Mouse (Mus musculus): ENCODE data around the gene Rp9.
"Not testable (repeated sequence)": the region's sequence is repeated elsewhere in the genome, so short reads cannot be mapped to it uniquely, and the experiment has no call there.

The Rp9 gene

DNA sequence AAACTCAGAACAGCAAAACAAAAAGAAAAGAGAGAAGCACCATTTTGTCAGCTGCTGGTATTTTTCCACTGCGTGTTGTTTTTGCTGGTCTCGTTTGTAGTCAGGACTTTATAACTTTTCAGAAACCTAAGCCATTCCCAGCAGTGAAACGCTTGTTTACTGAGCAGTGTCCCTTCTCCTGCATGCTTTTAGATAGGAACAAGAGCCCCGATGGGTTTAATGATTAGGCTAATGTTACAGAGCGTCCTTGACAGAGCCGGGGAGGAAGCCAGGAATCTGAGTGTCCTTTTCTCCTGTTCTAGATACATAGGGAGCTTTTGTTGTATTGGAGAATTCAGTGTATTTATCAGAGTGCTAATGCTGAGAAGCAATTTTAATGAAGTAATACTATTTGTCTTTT lies 52.0 kb downstream of the Rp9 start:
- no peak for DNase-seq

DNA sequence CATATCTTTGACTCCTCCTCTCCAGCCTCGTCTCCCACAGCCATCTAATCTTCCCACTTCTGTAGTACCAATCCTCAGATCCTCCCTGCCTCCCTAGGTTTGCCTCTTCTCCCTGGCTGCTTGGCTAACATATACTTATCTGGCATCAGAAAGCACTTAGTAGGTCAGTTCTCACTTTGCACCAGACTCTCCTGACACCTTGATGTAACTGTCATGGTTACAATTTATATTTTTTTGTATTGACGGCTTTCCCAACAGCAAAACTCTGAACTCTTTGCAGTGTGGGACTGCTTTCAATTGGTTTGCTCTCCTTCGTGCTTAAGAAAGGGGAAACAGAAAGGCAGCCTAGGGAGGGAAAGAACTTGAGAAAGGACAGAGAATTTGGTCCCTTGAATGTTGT lies 53.4 kb downstream of the Rp9 start:
- no peak for DNase-seq

DNA sequence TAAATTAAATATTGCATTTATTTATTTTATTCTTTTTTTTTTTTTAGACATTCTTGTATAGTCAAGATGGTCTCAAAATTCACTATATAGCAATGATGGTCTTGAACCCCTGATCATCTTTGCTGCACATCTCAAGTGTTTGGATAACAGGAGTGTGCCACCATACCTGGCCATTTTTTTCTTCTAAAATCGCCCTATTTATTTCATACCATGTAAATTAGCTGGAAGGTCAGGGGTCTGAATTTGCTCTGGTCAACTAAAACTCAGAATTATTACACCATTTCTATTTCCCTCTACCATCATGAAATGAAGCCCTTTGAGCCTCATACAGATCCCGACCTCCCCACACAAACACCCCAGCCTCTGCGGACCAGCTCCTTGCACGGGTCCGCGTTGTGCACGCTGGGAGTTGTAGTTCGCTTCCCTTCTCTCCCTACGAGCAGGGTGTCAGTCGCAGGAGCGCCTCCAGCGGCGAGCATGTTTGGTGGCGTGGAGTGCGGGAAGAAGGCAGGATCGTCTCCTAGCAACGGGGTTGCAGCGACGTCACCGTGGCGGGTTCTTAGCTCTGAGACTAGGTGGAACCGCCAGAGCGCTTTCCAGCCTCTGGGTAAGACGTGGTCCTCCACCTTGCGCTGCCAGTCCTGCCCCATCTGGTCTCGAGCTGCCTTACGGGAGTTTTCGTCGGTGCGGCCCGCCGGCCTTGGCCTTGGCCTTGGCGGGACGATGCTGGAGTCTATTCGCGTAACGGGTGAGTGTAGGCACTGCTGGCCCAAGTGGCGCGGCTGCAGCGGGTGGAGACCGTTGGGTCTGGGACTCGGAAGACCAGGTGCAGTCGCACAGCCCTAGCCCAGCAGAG lies 58.3 kb downstream of the Rp9 start, which contains the start of gene 9530077C05Rik:
TSS of gene 9530077C05Rik (plus strand) at position 512 of the 856 bp plus-strand sequence.
- DNase-seq = peak; percentile 98

DNA sequence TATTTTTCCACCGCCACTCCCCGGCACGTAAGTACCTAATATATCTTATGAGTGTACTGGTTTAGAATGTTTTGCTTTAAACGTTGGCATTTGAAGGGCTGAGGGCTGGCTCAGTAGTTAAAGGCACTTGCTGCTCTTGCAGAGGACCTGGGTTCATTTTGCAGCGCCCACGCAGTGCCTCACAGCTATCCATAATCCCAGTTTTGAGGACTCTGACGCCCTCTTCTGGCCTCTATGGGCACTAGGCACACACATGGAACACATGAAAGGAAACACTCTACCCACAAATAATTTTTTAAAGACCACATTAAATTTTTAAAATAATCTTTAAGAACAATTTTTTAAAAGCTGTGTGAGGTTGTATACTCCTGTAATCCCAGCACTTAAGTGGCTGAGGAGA lies 60.0 kb downstream of the Rp9 start:
- no peak for DNase-seq

DNA sequence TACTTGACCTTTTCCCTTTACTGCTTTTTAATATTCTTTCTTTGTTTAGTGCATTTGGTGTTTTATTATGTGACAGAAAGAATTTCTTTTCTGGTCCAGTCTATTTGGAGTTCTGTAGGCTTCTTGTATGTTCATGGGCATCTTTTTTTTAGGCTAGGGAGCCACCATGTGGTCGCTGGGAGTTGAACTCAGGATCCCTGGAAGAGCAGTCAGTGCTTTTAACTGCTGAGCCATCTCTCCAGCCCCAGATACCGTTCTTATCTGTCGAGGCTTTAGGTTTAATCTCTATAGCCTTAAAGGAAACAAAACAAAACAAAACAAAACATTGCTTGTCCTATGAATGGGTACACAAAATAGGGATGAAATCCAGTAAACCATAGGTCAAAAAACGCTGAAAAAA lies 61.2 kb downstream of the Rp9 start:
- not testable (repeated sequence) for DNase-seq

DNA sequence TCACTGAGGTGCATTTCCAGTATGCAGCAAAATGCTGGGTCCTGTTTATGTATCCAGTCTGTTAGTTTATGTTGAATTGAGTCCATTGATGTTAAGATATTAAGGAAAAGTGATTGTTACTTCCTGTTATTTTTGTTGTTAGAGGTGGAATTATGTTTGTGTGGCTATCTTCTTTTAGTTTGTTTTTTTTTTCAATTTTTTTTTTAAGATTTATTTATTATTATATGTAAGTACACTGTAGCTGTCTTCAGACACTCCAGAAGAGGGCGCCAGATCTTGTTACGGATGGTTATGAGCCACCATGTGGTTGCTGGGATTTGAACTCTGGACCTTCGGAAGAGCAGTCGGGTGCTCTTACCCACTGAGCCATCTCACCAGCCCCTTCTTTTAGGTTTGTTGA lies 61.9 kb downstream of the Rp9 start:
- DNase-seq = not testable (repeated sequence)

DNA sequence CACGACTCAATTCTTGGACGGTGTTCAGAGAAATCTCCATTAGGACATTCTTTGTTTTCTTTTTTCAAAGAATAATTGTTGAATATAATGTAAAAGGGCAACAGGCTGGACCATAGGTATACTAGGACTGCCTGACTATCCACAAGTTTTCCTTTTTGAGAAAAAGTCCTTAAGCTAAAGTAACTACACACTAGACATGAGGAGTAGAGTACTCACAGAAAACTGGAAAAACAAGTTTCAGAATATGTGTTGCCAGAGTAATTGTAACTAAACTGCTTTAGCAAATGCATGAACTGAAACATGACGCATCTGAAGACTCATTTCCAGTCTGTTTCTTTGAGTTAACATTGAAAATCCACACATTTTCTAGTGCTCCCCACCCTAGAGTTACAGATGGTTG lies 64.1 kb downstream of the Rp9 start:
- no peak for DNase-seq

DNA sequence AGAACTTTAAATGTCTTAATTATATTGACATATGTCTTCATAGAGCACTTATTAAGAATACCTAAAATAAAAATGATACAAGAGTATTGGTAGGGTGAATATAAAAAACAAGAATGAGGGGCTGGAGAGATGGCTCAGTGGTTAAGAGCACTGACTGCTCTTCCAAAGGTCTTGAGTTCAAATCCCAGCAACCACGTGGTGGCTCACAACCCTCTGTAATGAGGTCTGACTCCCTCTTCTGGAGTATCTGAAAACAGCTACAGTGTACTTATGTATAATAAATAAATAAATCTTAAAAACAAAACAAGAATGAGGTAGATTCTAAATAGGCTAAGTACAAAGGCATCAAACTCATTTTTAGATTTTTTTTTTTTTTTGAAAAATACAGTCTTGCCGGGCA lies 66.0 kb downstream of the Rp9 start:
- not testable (repeated sequence) for DNase-seq

DNA sequence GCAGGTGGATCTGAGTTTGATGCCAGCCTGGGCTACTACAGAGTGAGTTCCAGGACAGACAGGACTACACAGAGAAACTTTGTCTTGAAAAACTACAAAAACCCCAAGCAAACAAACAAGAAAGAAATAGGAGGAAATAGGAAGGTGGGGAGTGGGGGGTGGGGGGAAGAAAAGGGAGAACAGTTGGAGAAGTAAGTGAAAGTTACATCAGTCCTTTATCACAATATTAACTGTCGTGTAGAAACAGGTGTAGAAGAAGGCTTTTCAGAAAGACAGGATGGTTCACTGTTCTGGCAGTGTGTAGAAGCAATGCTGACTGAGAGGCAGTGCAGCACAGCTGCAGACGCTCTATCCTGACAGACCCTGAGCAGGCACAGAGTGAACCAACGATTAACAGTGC lies 66.6 kb downstream of the Rp9 start:
- no peak for DNase-seq

DNA sequence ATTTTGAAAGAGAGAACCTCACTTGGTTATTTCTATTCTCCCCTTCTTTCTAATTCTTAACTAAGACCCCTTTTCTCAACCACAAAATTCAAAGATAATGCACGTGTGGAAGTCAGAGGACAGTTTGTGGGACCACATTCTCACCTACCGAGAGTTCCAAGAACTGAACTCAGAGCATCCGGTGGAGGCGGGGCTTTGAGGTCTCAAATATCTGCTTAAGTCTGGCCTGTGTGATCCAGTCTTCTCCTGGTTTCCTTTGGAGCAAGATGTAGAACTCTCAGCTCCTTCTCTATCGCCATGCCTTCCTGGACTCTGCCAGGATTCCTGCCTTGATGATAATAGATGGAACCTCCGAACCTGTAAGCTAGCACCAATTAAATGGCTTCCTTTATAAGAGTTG lies 67.5 kb downstream of the Rp9 start:
- DNase-seq = no peak

DNA sequence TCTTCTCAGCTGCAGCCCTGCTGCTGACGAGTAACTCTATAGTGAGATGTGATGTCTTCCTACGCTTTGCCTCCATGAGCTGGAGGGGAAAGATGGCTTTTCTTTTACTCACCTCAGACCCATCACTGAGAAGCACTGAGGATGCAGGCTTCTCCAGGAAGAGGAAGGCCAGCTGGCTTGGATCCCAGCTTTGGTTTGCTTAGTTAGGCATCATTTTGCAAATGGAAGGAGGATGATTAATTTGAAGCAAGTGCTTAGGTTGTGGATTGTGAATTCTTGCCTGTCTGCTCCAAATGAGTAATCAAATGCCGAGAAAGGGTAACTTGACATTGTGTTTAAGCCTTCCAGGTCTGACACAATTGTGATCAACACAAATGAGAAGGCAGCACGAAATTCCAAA lies 70.5 kb downstream of the Rp9 start:
- DNase-seq = no peak

DNA sequence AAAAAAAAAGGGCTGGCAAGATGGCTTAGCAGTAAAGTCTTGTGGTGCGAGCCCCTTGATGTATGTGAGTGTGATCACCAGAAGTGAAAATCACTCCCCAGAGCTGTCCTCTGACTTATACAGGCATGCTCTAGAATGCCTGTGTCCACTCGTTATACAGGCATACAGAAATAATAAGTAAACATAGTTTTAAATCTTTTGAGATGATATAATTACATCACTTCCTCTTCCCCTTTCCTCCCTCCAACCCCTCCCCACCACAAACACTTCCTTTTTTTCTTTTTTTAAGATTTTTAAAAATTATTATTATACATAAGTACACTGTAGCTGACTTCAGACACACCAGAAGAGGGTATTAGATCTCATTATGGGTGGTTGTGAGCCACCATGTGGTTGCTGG lies 74.8 kb downstream of the Rp9 start:
- DNase-seq = no peak

DNA sequence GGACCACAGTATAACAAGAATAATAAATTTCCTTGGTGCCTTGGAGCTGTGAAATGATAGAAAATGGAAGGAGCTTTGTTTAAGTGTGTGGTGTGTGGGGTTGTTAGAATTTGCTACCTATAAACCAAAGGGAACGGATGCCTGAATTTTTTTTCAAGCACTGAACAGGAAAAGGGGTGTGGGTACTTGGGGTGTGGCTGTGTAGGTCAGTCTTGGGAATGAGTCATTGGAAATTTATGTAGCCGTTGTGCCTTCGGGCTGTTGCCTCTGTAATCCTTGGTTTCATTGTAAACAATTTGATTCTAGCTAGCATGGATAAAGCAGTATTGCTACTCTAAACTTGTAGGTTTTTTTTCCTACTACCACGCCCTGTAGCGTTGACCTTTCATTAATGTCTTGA lies 79.2 kb downstream of the Rp9 start:
- DNase-seq = no peak

DNA sequence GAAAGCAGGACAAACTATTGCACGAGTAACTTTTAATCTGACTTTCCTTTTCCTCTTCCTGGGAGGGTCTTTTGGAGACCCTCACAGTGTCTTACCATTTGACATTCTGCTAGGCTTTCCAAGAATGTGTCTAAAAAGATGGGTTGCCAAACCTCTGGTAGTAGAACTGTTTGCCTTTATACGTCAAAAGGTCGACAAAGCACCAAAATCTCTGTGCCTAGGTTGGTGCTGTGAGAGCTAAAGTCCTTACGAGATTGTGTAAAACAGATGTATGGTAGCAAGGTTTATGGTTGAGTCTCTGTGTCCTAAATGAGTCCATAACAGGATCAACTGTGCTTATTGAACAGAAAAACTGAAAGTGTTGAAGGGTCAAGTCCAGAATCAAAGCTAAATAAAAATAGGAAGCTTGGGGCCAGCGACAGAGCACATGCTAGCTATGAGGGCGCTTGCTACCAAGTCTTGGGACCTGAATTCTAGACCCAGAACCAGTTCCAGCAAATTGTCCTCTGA lies 79.8 kb downstream of the Rp9 start:
- DNase-seq = no peak

DNA sequence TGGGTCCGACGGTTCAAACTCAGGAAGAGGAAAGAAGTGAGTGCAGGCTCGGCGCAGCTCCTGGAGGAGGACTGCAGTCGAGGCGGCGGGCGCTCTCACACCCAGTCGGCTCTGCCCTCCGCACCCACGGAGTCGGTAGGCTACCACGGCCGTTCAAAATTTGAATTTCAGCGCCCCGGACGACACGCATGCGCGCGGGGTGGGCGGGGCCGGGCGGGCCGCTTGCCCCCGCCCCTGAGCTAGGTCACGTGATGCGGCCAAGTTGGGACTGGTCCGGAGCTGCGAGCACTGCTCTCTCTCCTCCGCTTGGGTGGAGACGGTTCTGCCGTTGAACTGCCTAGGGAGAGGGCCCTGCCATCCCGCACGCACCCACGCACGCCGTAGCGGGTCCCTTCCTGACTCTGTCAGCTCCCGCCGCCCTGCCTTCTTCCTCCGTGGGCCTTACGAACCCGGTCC lies 80.5 kb downstream of the Rp9 start, which contains the start of gene Anln:
TSS of gene Anln (minus strand) at position 168 of the 456 bp plus-strand sequence.
- peak; percentile 85 to 88 for DNase-seq

DNA sequence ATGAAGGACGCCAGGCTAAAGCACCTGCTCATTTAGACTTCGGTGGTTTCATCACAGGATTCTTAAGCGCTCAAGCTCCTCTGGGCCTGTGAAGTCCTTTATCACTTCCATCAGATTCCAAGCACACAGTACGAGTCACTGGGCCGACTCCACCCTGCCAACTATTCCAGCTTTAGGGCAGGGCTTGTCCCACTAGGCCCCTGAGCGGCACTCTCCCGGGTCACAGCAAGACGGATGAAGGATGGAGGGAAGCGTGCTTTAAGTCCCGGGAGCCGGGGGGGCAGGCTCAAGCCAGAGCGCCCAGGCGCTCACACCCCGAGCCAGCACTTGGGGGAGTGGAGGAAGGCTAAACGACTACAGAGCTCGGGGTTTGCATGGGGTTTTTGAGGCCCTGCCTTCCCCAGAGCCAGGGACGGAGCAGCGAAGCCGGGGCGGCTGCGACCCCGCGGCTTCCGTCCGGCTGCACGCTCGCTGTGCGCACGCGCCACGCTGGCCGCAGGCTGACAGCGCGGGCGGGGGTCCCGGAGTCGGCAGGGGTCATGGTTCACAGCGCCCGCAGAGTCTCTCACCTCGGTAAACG lies 81.1 kb downstream of the Rp9 start:
- peak; percentile 5 to 9 for DNase-seq

DNA sequence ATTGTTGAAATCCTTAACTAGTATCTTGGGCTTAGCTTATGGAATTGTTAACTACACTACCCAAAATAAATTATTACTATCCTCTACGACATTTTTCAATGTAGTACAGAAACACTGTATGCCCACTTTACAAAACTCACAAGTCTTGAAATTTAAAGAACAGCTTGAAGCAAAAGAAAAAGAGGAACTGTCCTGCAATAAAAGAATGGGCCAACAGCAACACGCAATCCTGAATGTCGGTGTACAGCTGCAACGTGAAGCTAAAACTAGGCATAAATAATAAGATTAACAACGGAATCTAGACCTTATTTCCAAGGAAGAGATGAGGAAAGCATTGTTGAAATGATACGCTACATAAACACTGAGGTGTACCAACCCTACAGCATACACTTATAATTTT lies 81.6 kb downstream of the Rp9 start:
- DNase-seq = no peak

DNA sequence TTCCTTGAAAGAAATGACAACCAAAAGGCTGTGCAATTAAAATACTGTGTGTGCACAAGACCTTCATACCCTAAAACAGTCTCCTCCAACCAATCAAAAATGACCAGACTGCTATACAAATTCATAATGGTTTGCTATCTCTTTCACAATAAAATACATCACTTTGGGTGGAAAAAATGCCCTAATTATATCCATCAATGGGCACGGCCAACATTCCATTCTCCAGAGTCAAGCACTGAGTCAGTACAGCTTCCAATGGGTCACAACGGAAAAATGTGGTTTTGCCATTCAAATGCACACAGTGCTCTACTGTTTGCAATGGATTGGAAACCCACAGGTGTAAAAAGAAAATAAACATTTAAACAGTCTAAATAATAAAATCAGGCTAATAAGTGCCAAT lies 83.7 kb downstream of the Rp9 start:
- DNase-seq = no peak

DNA sequence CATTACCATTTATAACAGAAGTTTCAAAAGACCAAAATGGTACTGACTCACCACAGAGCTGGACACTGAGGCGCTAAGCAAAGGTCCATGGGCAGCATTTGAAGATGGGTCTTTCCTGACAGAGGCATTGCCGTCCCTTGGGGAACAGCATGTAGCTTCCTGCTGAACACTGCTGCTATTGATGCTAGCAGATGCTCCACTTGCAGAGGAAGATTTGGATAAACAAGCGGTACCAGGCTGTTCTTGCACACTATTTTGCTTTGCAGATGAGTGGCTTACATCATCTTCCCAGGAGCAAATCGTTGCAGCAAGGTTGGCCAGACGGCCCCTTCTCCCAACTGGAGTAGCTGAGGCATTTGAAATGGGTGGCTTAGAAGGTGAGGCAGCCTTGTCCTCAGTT lies 93.5 kb downstream of the Rp9 start:
- no peak for DNase-seq

DNA sequence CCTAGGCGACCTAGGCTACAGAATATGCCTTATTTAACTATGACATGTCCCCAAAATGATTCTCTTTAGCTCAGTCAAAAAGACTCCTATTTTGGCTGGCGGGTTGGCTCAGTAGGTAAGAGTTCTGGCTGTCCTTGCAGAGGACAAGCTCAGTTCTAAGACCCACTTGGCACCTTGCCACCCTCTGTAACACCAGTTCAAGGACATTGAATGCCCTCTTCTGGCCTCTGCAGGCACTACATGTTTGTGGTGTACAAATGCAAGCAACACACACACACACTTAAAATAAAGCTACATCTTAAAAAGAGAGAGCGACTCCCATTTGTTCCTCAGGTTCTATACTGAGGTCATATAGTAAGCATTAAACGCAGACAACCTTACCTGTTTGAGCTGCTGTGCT lies 96.8 kb downstream of the Rp9 start:
- DNase-seq = peak in 1 of 2 experiments; percentile 8

DNA sequence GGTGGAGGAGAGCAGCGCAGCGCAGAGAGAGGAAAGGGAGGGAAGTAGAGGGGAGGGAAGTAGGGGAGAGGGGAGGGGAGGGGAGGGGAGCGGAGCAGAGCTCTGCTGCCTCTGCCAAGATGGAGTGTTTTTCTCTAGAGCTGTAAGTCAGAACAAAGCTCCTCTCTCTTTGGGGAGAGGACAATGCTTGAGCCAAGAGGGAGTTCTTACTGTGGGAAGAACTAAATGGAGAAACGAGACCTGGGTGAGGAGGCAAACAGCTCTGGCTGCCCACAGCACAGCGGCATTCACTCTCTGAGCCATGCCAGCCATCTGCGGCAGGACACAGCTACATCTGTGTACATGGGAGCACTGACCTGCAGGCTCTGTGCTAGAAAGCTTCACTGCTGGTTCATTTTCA lies 101.5 kb downstream of the Rp9 start:
- DNase-seq = no peak

DNA sequence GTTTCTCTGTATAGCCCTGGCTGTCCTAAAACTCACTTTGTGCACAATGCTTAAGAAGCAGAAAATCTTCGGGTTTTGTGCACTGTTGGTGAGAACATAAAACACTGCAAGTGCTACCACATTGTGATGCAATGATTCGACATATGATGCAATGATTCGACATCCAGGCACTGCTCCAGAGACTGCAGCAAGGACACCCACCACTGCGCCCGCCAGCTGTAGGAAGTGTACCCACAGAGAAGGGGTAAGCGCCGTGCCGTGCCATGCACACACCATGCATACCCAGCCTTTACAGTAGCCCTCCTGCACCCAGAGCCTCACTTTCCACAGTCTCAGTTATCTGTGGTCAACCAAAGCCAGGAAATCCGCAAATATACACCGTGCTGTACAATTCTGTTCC lies 102.9 kb downstream of the Rp9 start:
- no peak for DNase-seq

DNA sequence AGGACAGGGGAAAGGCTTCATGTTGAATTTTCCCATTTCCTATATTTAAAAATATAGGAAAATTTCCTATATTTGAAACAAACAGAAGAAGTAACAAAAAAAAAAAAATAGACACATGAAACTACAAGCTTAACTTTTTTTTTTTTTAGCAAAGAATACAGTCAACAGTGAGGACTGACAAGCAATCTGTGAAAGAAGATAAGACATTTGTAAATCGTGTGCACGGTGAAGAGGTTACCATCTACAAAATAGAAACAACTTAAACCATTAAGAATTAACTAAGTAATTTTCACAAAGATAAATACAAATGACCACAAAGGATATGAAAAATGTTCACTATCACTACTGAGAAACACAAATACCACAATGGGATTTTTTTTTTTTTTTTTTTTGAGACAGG lies 103.3 kb downstream of the Rp9 start:
- no peak for DNase-seq

Measured in cerebellum, postnatal 36 days (tissue).